Mouse (Mus musculus) hindbrain, embryonic 10.5 days (tissue): ENCODE data around the gene Etfa. TPM values are rescaled to one million over a fixed set of nuclear protein-coding genes. Genes with fewer than 3 reads are reported as not detected.

Source experiments
- DNase-seq: peaks from one replicate; pipeline ENCODE4 v3.0.0-alpha.2; 2017; ENCODE audit warnings: low spot score
- H3K27ac ChIP-seq: fragments of 300-500 bp; sonication (generic); 2 replicates; pipeline ENCODE4 v1.5.1; 2016; ENCODE audit warnings: mild to moderate bottlenecking, moderate library complexity
- H3K27me3 ChIP-seq: fragments of 300-500 bp; sonication (generic); 2 replicates; pipeline ENCODE4 v1.6.1; 2016; ENCODE audit warnings: mild to moderate bottlenecking; ENCODE audit not compliant: poor library complexity, insufficient read depth, severe bottlenecking
- H3K36me3 ChIP-seq: fragments of 300-500 bp; sonication (generic); 2 replicates; pipeline ENCODE4 v1.6.1; 2016; ENCODE audit warnings: mild to moderate bottlenecking, moderate library complexity
- H3K4me1 ChIP-seq: fragments of 300-500 bp; sonication (generic); replicated peaks from 2 replicates; pipeline ENCODE4 v1.6.1; 2016; ENCODE audit warnings: mild to moderate bottlenecking
- H3K4me3 ChIP-seq: fragments of 300-500 bp; sonication (generic); 2 replicates; pipeline ENCODE4 v1.5.1; 2016; ENCODE audit warnings: mild to moderate bottlenecking, moderate library complexity
- H3K9me3 ChIP-seq: fragments of 300-500 bp; sonication (generic); 2 replicates; pipeline ENCODE4 v1.6.1; 2016; ENCODE audit warnings: mild to moderate bottlenecking, moderate library complexity
- WGBS: fragments of 180-500 bp; shearing (Covaris S2); methylation state at CpG from one replicate; pipeline ENCODE4 v1.1.7; 2016; 5-methylcytosine and 5-hydroxymethylcytosine counted together
- polyA plus RNA-seq: library from polyadenylated mRNA; unstranded; fragments of >200 nt; fragmentation: Nextera tagmentation; extraction: Ambion mirVana; gene quantifications from 2 replicates; pipeline ENCODE4 v1.2.1, GENCODE M21; 2016

The Etfa gene
- polyA plus RNA-seq, 1 experiment from 2014 or later = 122 TPM

GRCm38 (mm10) chr9:55432306-55433289, 79.4 kb downstream of the Etfa start:
- H3K4me1 ChIP-seq = peaks cover 23% of the 10 kb centered on the region
- no peak overlapping the region for H3K4me3 ChIP-seq
- DNase-seq = no peak
- peaks cover 19% of the 10 kb centered on the region for H3K27me3 ChIP-seq
- WGBS = 79% methylated on average over 14 of the region's 14 CpGs
- H3K36me3 ChIP-seq = no peaks in the 10 kb centered on the region
- H3K27ac ChIP-seq = peak overlapping the region; percentile 13; the same call in 1 of the 2 replicates
- no peaks in the 10 kb centered on the region for H3K9me3 ChIP-seq

GRCm38 (mm10) chr9:55430133-55430532, 81.9 kb downstream of the Etfa start:
- H3K27me3 ChIP-seq = peaks cover 19% of the 10 kb centered on the region
- WGBS = 16% methylated on average over 20 of the region's 20 CpGs
- DNase-seq = no peak

GRCm38 (mm10) chr9:55429242-55429975, 82.6 kb downstream of the Etfa start:
- 32% methylated on average over 12 of the region's 12 CpGs for WGBS
- Histone ChIP-seq H3K9me3 (no peaks in the 10 kb centered on the region), H3K36me3 (no peaks in the 10 kb centered on the region), H3K4me3 (no peak overlapping the region), H3K27ac (peak overlapping the region; percentile 3; the same call in 1 of the 2 replicates), H3K4me1 (peaks cover 46% of the 10 kb centered on the region), H3K27me3 (peaks cover 19% of the 10 kb centered on the region)
- peak; percentile 75 for DNase-seq

More at GRCm38 (mm10) chr9:55430133-55430532, 81.9 kb downstream of the Etfa start:
- Histone ChIP-seq H3K27ac (peak overlapping the region; percentile 8; the same call in 1 of the 2 replicates), H3K4me1 (peaks cover 39% of the 10 kb centered on the region), H3K36me3 (no peaks in the 10 kb centered on the region), H3K4me3 (no peak overlapping the region), H3K9me3 (no peaks in the 10 kb centered on the region)

- WGBS = 55% methylated on average over 7 of the region's 7 CpGs
- Histone ChIP-seq H3K4me3 (no peak overlapping the region), H3K9me3 (peaks cover 9% of the 10 kb centered on the region), H3K27ac (peak overlapping the region; percentile 62), H3K27me3 (peaks cover 8% of the 10 kb centered on the region), H3K36me3 (0 out of 2 replicates have a peak, but pooled peaks cover 6% of the 10 kb centered on the region), H3K4me1 (peaks cover 36% of the 10 kb centered on the region)
- no peak for DNase-seq
Measured at GRCm38 (mm10) chr9:55425271-55425810, 86.7 kb downstream of the Etfa start.

- Histone ChIP-seq H3K27me3 (no peaks in the 10 kb centered on the region), H3K4me3 (no peak overlapping the region), H3K9me3 (peaks cover 9% of the 10 kb centered on the region), H3K36me3 (0 out of 2 replicates have a peak, but pooled peaks cover 6% of the 10 kb centered on the region), H3K27ac (peak overlapping the region; percentile 62), H3K4me1 (peaks cover 30% of the 10 kb centered on the region)
- DNase-seq = no peak
- WGBS = 77% methylated on average over 14 of the region's 14 CpGs
Measured at GRCm38 (mm10) chr9:55423451-55424424, 88.3 kb downstream of the Etfa start.

GRCm38 (mm10) chr9:55421786-55422185, 90.3 kb downstream of the Etfa start:
- H3K4me3 ChIP-seq = no peak overlapping the region
- peaks cover 9% of the 10 kb centered on the region for H3K9me3 ChIP-seq
- 0 out of 2 replicates have a peak, but pooled peaks cover 6% of the 10 kb centered on the region for H3K36me3 ChIP-seq
- no peak overlapping the region for H3K27ac ChIP-seq
- H3K4me1 ChIP-seq = peaks cover 28% of the 10 kb centered on the region
- WGBS = 90% methylated on average over 3 of the region's 3 CpGs
- DNase-seq = no peak
- no peaks in the 10 kb centered on the region for H3K27me3 ChIP-seq

- H3K27ac ChIP-seq = no peak overlapping the region; the same call in 1 of the 2 replicates
- H3K4me3 ChIP-seq = no peak overlapping the region
- no peaks in the 10 kb centered on the region for H3K9me3 ChIP-seq
- DNase-seq = no peak
- H3K27me3 ChIP-seq = no peaks in the 10 kb centered on the region
- WGBS = 41% methylated on average over 6 of the region's 6 CpGs
- peaks cover 56% of the 10 kb centered on the region for H3K4me1 ChIP-seq
- H3K36me3 ChIP-seq = no peaks in the 10 kb centered on the region
Measured at GRCm38 (mm10) chr9:55411154-55411553, 100.9 kb downstream of the Etfa start.

- no peak for DNase-seq
- Histone ChIP-seq H3K36me3 (no peaks in the 10 kb centered on the region), H3K27ac (no peak overlapping the region), H3K4me1 (peaks cover 63% of the 10 kb centered on the region), H3K4me3 (no peak overlapping the region), H3K27me3 (no peaks in the 10 kb centered on the region), H3K9me3 (no peaks in the 10 kb centered on the region)
- WGBS = 67% methylated on average over 6 of the region's 6 CpGs
Measured at GRCm38 (mm10) chr9:55410430-55410829, 101.6 kb downstream of the Etfa start.

GRCm38 (mm10) chr9:55409833-55410232, 102.2 kb downstream of the Etfa start:
- Histone ChIP-seq H3K9me3 (no peaks in the 10 kb centered on the region), H3K4me3 (no peak overlapping the region), H3K4me1 (peaks cover 65% of the 10 kb centered on the region), H3K27me3 (no peaks in the 10 kb centered on the region), H3K36me3 (no peaks in the 10 kb centered on the region), H3K27ac (no peak overlapping the region)
- no peak for DNase-seq
- WGBS = 54% methylated on average over 3 of the region's 3 CpGs

- H3K27me3 ChIP-seq = no peaks in the 10 kb centered on the region
- no peaks in the 10 kb centered on the region for H3K9me3 ChIP-seq
- H3K4me1 ChIP-seq = peaks cover 71% of the 10 kb centered on the region
- peak overlapping the region; percentile 77 for H3K27ac ChIP-seq
- no peak overlapping the region for H3K4me3 ChIP-seq
- DNase-seq = no peak
- H3K36me3 ChIP-seq = no peaks in the 10 kb centered on the region
- WGBS = 35% methylated on average over 4 of the region's 4 CpGs
Measured at GRCm38 (mm10) chr9:55408851-55409250, 103.2 kb downstream of the Etfa start.

- 60% methylated on average over 2 of the region's 2 CpGs for WGBS
- Histone ChIP-seq H3K4me3 (no peak overlapping the region), H3K9me3 (no peaks in the 10 kb centered on the region), H3K36me3 (no peaks in the 10 kb centered on the region), H3K4me1 (peaks cover 66% of the 10 kb centered on the region), H3K27me3 (no peaks in the 10 kb centered on the region), H3K27ac (peak overlapping the region; percentile 77)
- DNase-seq = no peak
Measured at GRCm38 (mm10) chr9:55406773-55407172, 105.3 kb downstream of the Etfa start.
